Mouse (Mus musculus) thymus, postnatal 25 days (tissue): ENCODE results near the gene Gda.

Experiments used
- DNase-seq: peaks from one replicate; pipeline ENCODE4 v3.0.0; 2022

Gene Gda

DNA sequence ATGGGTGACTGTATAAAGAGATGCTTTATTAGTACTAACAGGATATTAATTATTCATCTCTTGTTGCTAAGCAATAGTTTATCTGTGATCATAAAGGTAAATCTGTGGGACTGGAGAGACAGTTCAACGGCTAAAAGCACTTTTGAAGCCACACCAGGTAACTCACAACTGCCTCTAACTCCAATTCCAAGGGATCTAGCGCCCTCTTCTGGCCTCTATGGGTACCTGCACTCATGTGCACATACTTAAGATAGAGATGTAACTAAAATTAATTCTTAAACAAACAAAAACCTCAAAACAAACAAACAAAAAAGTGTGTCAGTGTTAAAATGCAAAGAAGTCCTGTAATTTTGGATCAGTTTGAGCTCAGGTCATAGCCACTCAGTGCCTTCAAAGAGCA, 101.9 kb downstream of the Gda start:
- no peak for DNase-seq

DNA sequence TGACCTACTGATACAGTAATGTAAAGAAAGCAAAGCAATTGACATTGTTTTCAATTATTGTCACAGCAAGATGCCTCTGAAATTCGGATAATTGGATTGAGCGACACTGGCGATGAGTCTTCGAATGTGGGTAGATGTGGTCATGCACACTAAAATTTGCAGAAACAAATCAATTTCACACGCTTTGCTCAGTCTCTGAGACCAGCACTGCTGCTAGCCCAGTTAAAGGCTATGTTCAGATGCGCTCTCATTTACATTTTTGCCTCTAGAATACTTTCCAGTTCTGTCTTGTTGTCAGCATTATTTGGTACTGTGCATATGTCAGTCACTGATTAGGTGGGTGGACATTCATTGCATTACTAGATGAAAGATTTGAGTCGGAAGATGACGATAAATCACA, 102.5 kb downstream of the Gda start:
- no peak for DNase-seq

DNA sequence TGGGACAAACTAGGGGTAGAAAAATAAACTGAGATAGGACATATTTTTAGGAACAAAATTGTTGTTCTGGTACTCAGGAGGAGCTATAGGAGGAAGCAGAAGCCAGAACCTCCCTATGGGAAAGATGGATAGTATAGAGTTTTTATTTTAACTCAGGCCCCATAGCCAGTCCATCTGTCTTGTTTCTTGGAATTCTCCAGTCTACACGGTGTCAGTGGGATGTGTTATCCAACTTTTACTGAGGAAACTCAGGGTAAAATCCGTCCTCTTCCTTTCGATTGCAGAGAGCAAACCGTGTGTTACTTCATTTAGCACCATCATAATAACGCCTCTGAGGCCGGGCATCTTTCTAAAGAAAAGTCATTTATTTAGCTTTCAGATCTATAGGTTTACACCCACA, 104.1 kb downstream of the Gda start:
- DNase-seq = no peak

DNA sequence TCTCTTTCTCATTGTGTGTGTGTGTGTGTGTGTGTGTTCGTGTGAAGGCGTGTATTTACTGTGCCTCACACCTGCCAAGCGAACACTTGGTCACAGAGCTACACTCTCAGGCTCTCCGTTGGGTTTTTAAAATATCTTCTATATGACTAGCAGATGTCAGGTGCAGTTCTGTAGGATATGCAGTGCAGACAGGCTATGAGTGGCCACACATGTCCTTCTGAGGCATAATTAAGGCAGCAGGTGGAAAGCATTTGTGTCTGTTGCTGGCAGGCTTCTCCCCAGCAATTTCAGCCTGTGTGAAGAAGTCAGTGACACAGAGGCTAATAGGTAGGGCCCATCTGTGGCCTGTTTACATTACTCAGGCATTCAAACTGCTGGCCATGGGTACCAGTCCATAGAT, 104.7 kb downstream of the Gda start:
- no peak for DNase-seq

DNA sequence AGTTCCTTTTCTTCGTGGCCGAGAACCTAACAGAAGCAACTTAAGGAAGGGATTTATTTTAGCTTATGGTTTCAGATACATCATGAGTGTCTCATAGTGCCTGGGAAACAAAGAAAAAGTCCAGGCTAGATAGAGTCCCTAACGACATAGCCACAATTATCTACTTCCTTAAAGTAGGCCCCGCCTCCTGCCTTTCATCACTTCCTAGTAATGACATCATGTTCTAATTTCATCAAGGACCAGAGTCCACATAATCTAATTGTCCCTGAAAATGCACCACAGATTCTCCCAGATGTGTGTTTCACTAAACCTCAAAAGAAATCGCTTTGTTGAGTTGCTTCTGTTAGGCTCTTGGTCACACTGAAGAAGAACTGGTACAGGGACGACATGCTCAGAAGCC, 115.5 kb downstream of the Gda start:
- no peak for DNase-seq

DNA sequence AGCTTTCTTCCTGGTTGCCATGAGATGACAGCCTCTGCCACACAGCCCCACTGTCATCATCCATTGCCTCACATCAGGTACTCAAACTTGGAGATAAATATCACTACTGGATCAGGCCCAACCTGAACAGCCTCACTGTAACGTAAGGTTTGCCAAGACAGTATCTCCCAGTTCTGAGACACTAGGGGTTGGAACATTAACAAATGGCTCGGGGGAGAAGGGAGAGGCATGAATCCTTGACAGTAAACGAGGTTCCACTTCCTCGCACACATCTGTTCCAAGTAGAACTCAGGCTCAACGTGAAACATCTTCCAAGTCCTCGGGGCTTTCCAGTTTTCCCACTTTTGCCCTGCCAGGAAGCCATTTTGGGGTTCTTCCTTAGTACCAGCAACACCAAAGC, 123.6 kb downstream of the Gda start:
- no peak for DNase-seq

DNA sequence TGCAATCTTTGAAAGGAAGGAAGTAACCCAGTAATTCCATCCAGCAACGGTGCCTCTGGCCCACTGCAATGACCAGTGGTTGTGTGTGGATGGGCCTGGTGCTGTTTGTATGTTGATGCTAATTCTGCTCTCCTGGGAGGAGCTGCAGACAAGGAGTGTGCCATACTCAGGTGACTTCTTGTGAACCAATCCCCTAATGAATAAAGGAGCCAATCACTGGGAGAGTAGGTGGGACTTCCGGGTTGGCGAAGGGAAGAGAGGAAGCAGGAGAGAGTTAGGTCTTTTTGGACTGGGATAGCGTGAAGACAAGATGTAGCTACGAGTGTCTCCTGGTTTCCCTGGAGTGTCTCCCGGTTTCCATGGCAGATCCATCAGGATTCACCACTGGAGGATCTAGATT, 126.6 kb downstream of the Gda start:
- no peak for DNase-seq
